Mouse (Mus musculus): ENCODE measurements around the gene Tbc1d2b. TPM values are rescaled to one million over a fixed set of nuclear protein-coding genes. Genes with fewer than 3 reads are reported as not detected.

Tbc1d2b gene
- polyA plus RNA-seq, 1 experiment, result 2.9 TPM

- Histone ChIP-seq H3K27me3 (ENCODE audit: control insufficient read depth, insufficient read depth, insufficient read length) (no peaks in the 10 kb centered on the region), H3K4me2 (ENCODE audit: low read depth) (no peak overlapping the region), H3ac (ENCODE audit: control insufficient read depth, insufficient read length) (no peak overlapping the region), H3K79me2 (ENCODE audit: control insufficient read depth, insufficient read depth) (no peaks in the 10 kb centered on the region), H3K4me3 (no peak overlapping the region), H3K36me3 (ENCODE audit: control insufficient read depth, insufficient read depth) (no peaks in the 10 kb centered on the region)
- TF ChIP-seq TCF3 (IDR thresholded peaks at IDR 0.05; ENCODE audit: insufficient read length, low read depth) (no peak), REST (IDR thresholded peaks at IDR 0.05; ENCODE audit: insufficient read depth, insufficient read length) (no peak), CEBPB (IDR thresholded peaks at IDR 0.05; ENCODE audit: insufficient read depth, poor library complexity, severe bottlenecking) (no peak), SRF (IDR thresholded peaks at IDR 0.05; ENCODE audit: control insufficient read depth, insufficient read length, low read depth) (no peak), MYOD1 (IDR thresholded peaks at IDR 0.05; ENCODE audit: control insufficient read depth in 1 of 3, insufficient read length in 2 of 3, low read depth in 2 of 3) (no peak), TCF12 (IDR thresholded peaks at IDR 0.05; ENCODE audit: insufficient read depth, poor library complexity, severe bottlenecking) (no peak), POLR2AphosphoS2 (IDR thresholded peaks at IDR 0.05; ENCODE audit: insufficient read length, low read depth) (no peak), MAX (IDR thresholded peaks at IDR 0.05; ENCODE audit: low read depth) (no peak), POLR2A (IDR thresholded peaks at IDR 0.05; ENCODE audit: insufficient read length, low read depth) (no peak), E2F4 (IDR thresholded peaks at IDR 0.05; ENCODE audit: insufficient read depth) (no peak), USF1 (IDR thresholded peaks at IDR 0.05; ENCODE audit: low read depth) (no peak), MYOG (IDR thresholded peaks at IDR 0.05; ENCODE audit: control insufficient read depth in 1 of 3, insufficient read depth in 1 of 3, insufficient read length in 2 of 3, low read depth in 2 of 3) (no peak)
These were observed 23.2 kb upstream of the Tbc1d2b start for GRCm38 (mm10) chr9:90293641-90294398.

DNA sequence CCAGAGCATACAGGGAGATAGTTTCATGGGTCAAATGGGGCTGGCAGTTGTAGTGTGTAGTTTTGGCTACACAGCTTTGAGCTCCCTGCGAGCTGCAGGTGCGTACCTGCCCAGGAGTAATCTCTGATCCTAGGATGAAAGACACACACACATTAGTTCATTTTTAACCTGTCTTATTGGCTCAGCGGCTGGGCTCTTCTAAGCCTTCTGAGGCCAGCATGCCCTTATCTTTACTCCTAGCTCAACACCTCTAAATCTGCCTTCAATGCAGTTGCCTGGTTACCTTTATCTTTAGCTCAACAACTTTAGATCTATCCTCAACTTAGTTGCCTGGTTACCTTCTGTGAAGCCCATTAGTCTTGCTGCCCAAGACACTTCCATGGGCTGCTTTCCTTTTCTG, 7.8 kb upstream of the Tbc1d2b start:
- H3ac ChIP-seq (ENCODE audit: control insufficient read depth, insufficient read length), result no peak overlapping the region
- no peaks in the 10 kb centered on the region for H3K27me3 ChIP-seq (ENCODE audit: control insufficient read depth, insufficient read depth, insufficient read length)
- H3K4me2 ChIP-seq (ENCODE audit: low read depth), result no peak overlapping the region
- no peak for TF ChIP-seq MAX (IDR thresholded peaks at IDR 0.05; ENCODE audit: low read depth)
- TF ChIP-seq MYOG (IDR thresholded peaks at IDR 0.05; ENCODE audit: control insufficient read depth in 1 of 3, insufficient read depth in 1 of 3, insufficient read length in 2 of 3, low read depth in 2 of 3), result no peak
- no peak for TF ChIP-seq CEBPB (IDR thresholded peaks at IDR 0.05; ENCODE audit: insufficient read depth, poor library complexity, severe bottlenecking)
- TF ChIP-seq POLR2A (IDR thresholded peaks at IDR 0.05; ENCODE audit: insufficient read length, low read depth), result no peak
- no peak for TF ChIP-seq POLR2AphosphoS2 (IDR thresholded peaks at IDR 0.05; ENCODE audit: insufficient read length, low read depth)
- no peak for TF ChIP-seq TCF12 (IDR thresholded peaks at IDR 0.05; ENCODE audit: insufficient read depth, poor library complexity, severe bottlenecking)
- no peak for TF ChIP-seq USF1 (IDR thresholded peaks at IDR 0.05; ENCODE audit: low read depth)
- TF ChIP-seq REST (IDR thresholded peaks at IDR 0.05; ENCODE audit: insufficient read depth, insufficient read length), result no peak
- no peak for TF ChIP-seq SRF (IDR thresholded peaks at IDR 0.05; ENCODE audit: control insufficient read depth, insufficient read length, low read depth)
- no peak for TF ChIP-seq MYOD1 (IDR thresholded peaks at IDR 0.05; ENCODE audit: control insufficient read depth in 1 of 3, insufficient read length in 2 of 3, low read depth in 2 of 3)
- no peak for TF ChIP-seq TCF3 (IDR thresholded peaks at IDR 0.05; ENCODE audit: insufficient read length, low read depth)
- TF ChIP-seq E2F4 (IDR thresholded peaks at IDR 0.05; ENCODE audit: insufficient read depth), result no peak
- H3K4me3 ChIP-seq, result no peak overlapping the region
- no peaks in the 10 kb centered on the region for H3K36me3 ChIP-seq (ENCODE audit: control insufficient read depth, insufficient read depth)
- H3K79me2 ChIP-seq (ENCODE audit: control insufficient read depth, insufficient read depth), result no peaks in the 10 kb centered on the region

- Histone ChIP-seq H3K36me3 (ENCODE audit: control insufficient read depth, insufficient read depth) (no peaks in the 10 kb centered on the region), H3K4me3 (no peak overlapping the region), H3K27me3 (ENCODE audit: control insufficient read depth, insufficient read depth, insufficient read length) (no peaks in the 10 kb centered on the region), H3K79me2 (ENCODE audit: control insufficient read depth, insufficient read depth) (no peaks in the 10 kb centered on the region), H3ac (ENCODE audit: control insufficient read depth, insufficient read length) (no peak overlapping the region), H3K4me2 (ENCODE audit: low read depth) (no peak overlapping the region)
- TF ChIP-seq TCF3 (IDR thresholded peaks at IDR 0.05; ENCODE audit: insufficient read length, low read depth) (no peak), REST (IDR thresholded peaks at IDR 0.05; ENCODE audit: insufficient read depth, insufficient read length) (no peak), TCF12 (IDR thresholded peaks at IDR 0.05; ENCODE audit: insufficient read depth, poor library complexity, severe bottlenecking) (no peak), USF1 (IDR thresholded peaks at IDR 0.05; ENCODE audit: low read depth) (no peak), POLR2AphosphoS2 (IDR thresholded peaks at IDR 0.05; ENCODE audit: insufficient read length, low read depth) (no peak), E2F4 (IDR thresholded peaks at IDR 0.05; ENCODE audit: insufficient read depth) (no peak), MYOG (IDR thresholded peaks at IDR 0.05; ENCODE audit: control insufficient read depth in 1 of 3, insufficient read depth in 1 of 3, insufficient read length in 2 of 3, low read depth in 2 of 3) (no peak), MYOD1 (IDR thresholded peaks at IDR 0.05; ENCODE audit: control insufficient read depth in 1 of 3, insufficient read length in 2 of 3, low read depth in 2 of 3) (no peak), SRF (IDR thresholded peaks at IDR 0.05; ENCODE audit: control insufficient read depth, insufficient read length, low read depth) (no peak), POLR2A (IDR thresholded peaks at IDR 0.05; ENCODE audit: insufficient read length, low read depth) (no peak)
These were observed 7.3 kb upstream of the Tbc1d2b start for GRCm38 (mm10) chr9:90277884-90278283.

- Histone ChIP-seq H3K4me3 (no peak overlapping the region), H3ac (ENCODE audit: control insufficient read depth, insufficient read length) (no peak overlapping the region), H3K27me3 (ENCODE audit: control insufficient read depth, insufficient read depth, insufficient read length) (no peaks in the 10 kb centered on the region), H3K79me2 (ENCODE audit: control insufficient read depth, insufficient read depth) (no peaks in the 10 kb centered on the region), H3K36me3 (ENCODE audit: control insufficient read depth, insufficient read depth) (no peaks in the 10 kb centered on the region), H3K4me2 (ENCODE audit: low read depth) (no peak overlapping the region)
- no peak for TF ChIP-seq MYOG (IDR thresholded peaks at IDR 0.05; ENCODE audit: control insufficient read depth in 1 of 3, insufficient read depth in 1 of 3, insufficient read length in 2 of 3, low read depth in 2 of 3)
- no peak for TF ChIP-seq MAX (IDR thresholded peaks at IDR 0.05; ENCODE audit: low read depth)
- TF ChIP-seq USF1 (IDR thresholded peaks at IDR 0.05; ENCODE audit: low read depth), result no peak
- no peak for TF ChIP-seq REST (IDR thresholded peaks at IDR 0.05; ENCODE audit: insufficient read depth, insufficient read length)
- TF ChIP-seq E2F4 (IDR thresholded peaks at IDR 0.05; ENCODE audit: insufficient read depth), result no peak
- no peak for TF ChIP-seq POLR2A (IDR thresholded peaks at IDR 0.05; ENCODE audit: insufficient read length, low read depth)
- no peak for TF ChIP-seq POLR2AphosphoS2 (IDR thresholded peaks at IDR 0.05; ENCODE audit: insufficient read length, low read depth)
- TF ChIP-seq SRF (IDR thresholded peaks at IDR 0.05; ENCODE audit: control insufficient read depth, insufficient read length, low read depth), result no peak
- no peak for TF ChIP-seq MYOD1 (IDR thresholded peaks at IDR 0.05; ENCODE audit: control insufficient read depth in 1 of 3, insufficient read length in 2 of 3, low read depth in 2 of 3)
These were observed 6.2 kb upstream of the Tbc1d2b start for GRCm38 (mm10) chr9:90276779-90277178.
